Mouse (Mus musculus) thymus, adult 2 months (tissue): ENCODE measurements around the gene Gm49394. TPM values are rescaled to one million over a fixed set of nuclear protein-coding genes. Genes with fewer than 3 reads are reported as not detected.

ENCODE experiments used
- DNase-seq: peaks from one replicate; pipeline ENCODE4 v3.0.0; 2021
- H3K27ac ChIP-seq: fragments of 200-500 bp; 2 replicates; pipeline ENCODE4 v1.5.1; 2012; ENCODE audit warnings: low read length, control low read depth; ENCODE audit not compliant: control insufficient read depth, insufficient read depth
- H3K27me3 ChIP-seq: fragments of 200-500 bp; 2 replicates; pipeline ENCODE4 v1.6.1; 2012; ENCODE audit warnings: mild to moderate bottlenecking, low read length, moderate library complexity, mixed read lengths; ENCODE audit not compliant: control insufficient read depth, insufficient read depth
- H3K36me3 ChIP-seq: fragments of 200-500 bp; 2 replicates; pipeline ENCODE4 v1.6.1; 2012; ENCODE audit warnings: mild to moderate bottlenecking, low read length, moderate library complexity; ENCODE audit not compliant: control insufficient read depth, insufficient read depth
- H3K4me1 ChIP-seq: fragments of 200-500 bp; replicated peaks from 2 replicates; pipeline ENCODE4 v1.6.1; 2012; ENCODE audit warnings: low read length; ENCODE audit not compliant: control insufficient read depth, insufficient read depth
- H3K4me3 ChIP-seq: fragments of 200-500 bp; 2 replicates; pipeline ENCODE4 v1.5.1; 2012; ENCODE audit warnings: mild to moderate bottlenecking, low read length, control low read depth, moderate library complexity; ENCODE audit not compliant: control insufficient read depth, insufficient read depth
- CTCF ChIP-seq: fragments of 200-500 bp; IDR thresholded peaks from 2 replicates; pipeline ENCODE4 v1.5.1; 2012; ENCODE audit warnings: mild to moderate bottlenecking, control low read depth, low read length, moderate library complexity, borderline replicate concordance; ENCODE audit not compliant: control insufficient read depth, poor library complexity, insufficient read depth; ENCODE audit errors: extremely low read depth
- POLR2A ChIP-seq: fragments of 200-500 bp; IDR thresholded peaks from 2 replicates; pipeline ENCODE4 v1.6.1; 2012; ENCODE audit warnings: mild to moderate bottlenecking, low read length, control low read depth, moderate library complexity; ENCODE audit not compliant: control insufficient read depth, poor library complexity, insufficient read depth; ENCODE audit errors: extremely low read depth
- WGBS: fragments of 180-500 bp; shearing (Covaris S2); methylation state at CpG from one replicate; pipeline ENCODE4 v1.1.7; 2018; 5-methylcytosine and 5-hydroxymethylcytosine counted together
- polyA plus RNA-seq: library from polyadenylated mRNA; depleted of rRNA; stranded (reverse); fragments of >200 nt; gene quantifications from 2 replicates; pipeline ENCODE4 v1.2.3, GENCODE M21; 2012

The Gm49394 gene
- polyA plus RNA-seq, 1 experiment: 0.11 TPM

GRCm38 (mm10) chr7:142659767-142660650 is 9.7 kb downstream of the Gm49394 start:
- Histone ChIP-seq H3K27me3 (peaks cover 40% of the 10 kb centered on the region), H3K4me1 (no peaks in the 10 kb centered on the region; the same call in none of the 2 replicates), H3K4me3 (no peak overlapping the region), H3K36me3 (no peaks in the 10 kb centered on the region), H3K27ac (no peak overlapping the region)
- WGBS: 8% methylated on average over 41 of the region's 43 CpGs
- no peak for TF ChIP-seq POLR2A
- TF ChIP-seq CTCF: no peak
- DNase-seq: no peak

- peak overlapping the region; percentile 23; the same call in 1 of the 2 replicates for H3K4me3 ChIP-seq
- no peak overlapping the region for H3K27ac ChIP-seq
- DNase-seq: no peak
- TF ChIP-seq POLR2A (no peak), CTCF (no peak)
- peaks cover 38% of the 10 kb centered on the region for H3K27me3 ChIP-seq
- WGBS: 2% methylated on average over 64 of the region's 70 CpGs
- no peaks in the 10 kb centered on the region; the same call in none of the 2 replicates for H3K4me1 ChIP-seq
- no peaks in the 10 kb centered on the region for H3K36me3 ChIP-seq
These were observed 10.5 kb downstream of the Gm49394 start for GRCm38 (mm10) chr7:142659181-142659681.

- DNase-seq: no peak
- no peak for TF ChIP-seq POLR2A
- no peak for TF ChIP-seq CTCF
- under 1% methylated on average over 38 of the region's 40 CpGs for WGBS
- no peaks in the 10 kb centered on the region for H3K36me3 ChIP-seq
- no peaks in the 10 kb centered on the region; the same call in none of the 2 replicates for H3K4me1 ChIP-seq
- no peak overlapping the region for H3K27ac ChIP-seq
- peaks cover 34% of the 10 kb centered on the region for H3K27me3 ChIP-seq
- peak overlapping the region; percentile 23 for H3K4me3 ChIP-seq
These were observed 11.0 kb downstream of the Gm49394 start for GRCm38 (mm10) chr7:142658681-142659180.

- no peak for DNase-seq
- H3K27ac ChIP-seq: no peak overlapping the region
- no peak overlapping the region for H3K4me3 ChIP-seq
- 12% methylated on average over 34 of the region's 34 CpGs for WGBS
- no peaks in the 10 kb centered on the region for H3K36me3 ChIP-seq
- TF ChIP-seq POLR2A (no peak), CTCF (no peak)
- peaks cover 34% of the 10 kb centered on the region for H3K27me3 ChIP-seq
- H3K4me1 ChIP-seq: no peaks in the 10 kb centered on the region; the same call in none of the 2 replicates
These were observed 11.7 kb downstream of the Gm49394 start for GRCm38 (mm10) chr7:142657821-142658614.

GRCm38 (mm10) chr7:142657341-142657791 is 12.4 kb downstream of the Gm49394 start:
- peaks cover 34% of the 10 kb centered on the region for H3K27me3 ChIP-seq
- DNase-seq: no peak

GRCm38 (mm10) chr7:142656055-142656454 is 13.7 kb downstream of the Gm49394 start:
- 76% methylated on average over 4 of the region's 4 CpGs for WGBS
- H3K27ac ChIP-seq: no peak overlapping the region
- H3K36me3 ChIP-seq: no peaks in the 10 kb centered on the region
- no peak for DNase-seq
- no peaks in the 10 kb centered on the region; the same call in none of the 2 replicates for H3K4me1 ChIP-seq
- H3K4me3 ChIP-seq: no peak overlapping the region
- no peak for TF ChIP-seq POLR2A
- TF ChIP-seq CTCF: no peak
- H3K27me3 ChIP-seq: peaks cover 30% of the 10 kb centered on the region

More at GRCm38 (mm10) chr7:142657341-142657791, 12.4 kb downstream of the Gm49394 start:
- Histone ChIP-seq H3K27ac (no peak overlapping the region), H3K4me3 (no peak overlapping the region), H3K36me3 (no peaks in the 10 kb centered on the region), H3K4me1 (no peaks in the 10 kb centered on the region; the same call in none of the 2 replicates)
- TF ChIP-seq POLR2A (no peak), CTCF (no peak)
- 56% methylated on average over 9 of the region's 9 CpGs for WGBS
